Mouse (Mus musculus) naive thymus-derived CD4-positive, alpha-beta T cell, adult 2 months (primary cell): ENCODE data around the gene Gm49358.

Source experiments
- DNase-seq: peaks from one replicate; pipeline ENCODE4 v3.0.0-alpha.2; 2011; ENCODE audit warnings: low read depth

Gm49358 gene

GRCm38 (mm10) chr10:86872591-86872990, 108.8 kb downstream of the Gm49358 start:
- DNase-seq = no peak

- no peak for DNase-seq
These were observed 114.9 kb downstream of the Gm49358 start for GRCm38 (mm10) chr10:86878721-86879120.

- DNase-seq = no peak
These were observed 116.5 kb downstream of the Gm49358 start for GRCm38 (mm10) chr10:86880071-86880806.

- no peak for DNase-seq
These were observed 117.7 kb downstream of the Gm49358 start for GRCm38 (mm10) chr10:86881448-86881847.
